Mouse (Mus musculus) embryonic fibroblast, embryonic 13.5 days (primary cell): ENCODE results near the gene Trp73.

Source experiments
- CTCF ChIP-seq: IDR thresholded peaks from 2 replicates; pipeline ENCODE4 v1.5.1; 2011; ENCODE audit warnings: mild to moderate bottlenecking, control low read depth, low read length, moderate library complexity, borderline replicate concordance; ENCODE audit not compliant: insufficient read depth
- POLR2A ChIP-seq: IDR thresholded peaks from 2 replicates; pipeline ENCODE4 v1.6.1; 2011; ENCODE audit warnings: low read depth, mild to moderate bottlenecking, control low read depth, low read length, moderate library complexity

GRCm38 (mm10) chr4:154109850-154110243 lies 30.2 kb downstream of the Trp73 start:
- no peak for TF ChIP-seq CTCF
- no peak for TF ChIP-seq POLR2A
